Mouse (Mus musculus): ENCODE results near the gene Cyp2b13. TPM values are rescaled to one million over a fixed set of nuclear protein-coding genes. Genes with fewer than 3 reads are reported as not detected.
"Not testable (repeated sequence)": the region's sequence is repeated elsewhere in the genome, so short reads cannot be mapped to it uniquely, and the experiment has no call there.

The Cyp2b13 gene
- not detected in 2 replicates for polyA plus RNA-seq (2012; rRNA removed)

DNA sequence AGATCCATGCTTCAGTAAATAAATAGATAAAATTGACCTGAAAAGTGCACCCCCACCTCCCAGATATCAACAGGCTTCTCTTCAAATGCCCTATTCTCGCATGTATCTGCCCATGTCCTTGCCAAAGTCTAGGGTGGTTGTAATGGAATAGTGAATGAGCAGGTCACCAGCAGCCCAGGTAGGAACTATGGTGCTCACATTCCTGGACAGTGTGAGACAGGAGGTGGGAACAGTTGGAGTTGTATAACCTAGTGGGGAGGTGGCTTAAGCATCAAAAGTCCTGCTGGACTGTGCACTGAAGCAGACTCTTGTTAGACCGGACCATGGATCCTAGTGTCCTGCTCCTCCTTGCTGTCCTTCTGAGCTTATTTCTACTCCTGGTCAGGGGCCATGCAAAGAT lies at the start of gene Cyp2b13:
Cyp2b13 (plus strand) TSS at position 301 of the 400 bp plus-strand sequence.
- H3K4me1 ChIP-seq (ENCODE audit: control insufficient read depth, insufficient read depth, low read length); H3K27ac ChIP-seq (ENCODE audit: insufficient read depth, low read length): not testable (repeated sequence)

GRCm38 (mm10) chr7:26019814-26020332 lies 41.4 kb upstream of the Cyp2b13 start:
- not testable (repeated sequence) for H3K4me3 ChIP-seq (ENCODE audit: insufficient read depth, low read length)

More for the DNA sequence above, at the start of gene Cyp2b13:
- not testable (repeated sequence) for H3K4me3 ChIP-seq (ENCODE audit: insufficient read depth, low read length)

GRCm38 (mm10) chr7:26054885-26055630 lies 6.2 kb upstream of the Cyp2b13 start:
- not testable (repeated sequence) for H3K4me3 ChIP-seq (ENCODE audit: insufficient read depth, low read length); H3K27ac ChIP-seq (ENCODE audit: insufficient read depth, low read length); H3K4me1 ChIP-seq (ENCODE audit: control insufficient read depth, insufficient read depth, low read length)

More at GRCm38 (mm10) chr7:26019814-26020332, 41.4 kb upstream of the Cyp2b13 start:
- not testable (repeated sequence) for H3K4me1 ChIP-seq (ENCODE audit: control insufficient read depth, insufficient read depth, low read length); H3K27ac ChIP-seq (ENCODE audit: insufficient read depth, low read length)

GRCm38 (mm10) chr7:26071677-26072076 lies 10.4 kb downstream of the Cyp2b13 start:
- H3K4me1 ChIP-seq (ENCODE audit: control insufficient read depth, insufficient read depth, low read length); H3K27ac ChIP-seq (ENCODE audit: insufficient read depth, low read length); H3K4me3 ChIP-seq (ENCODE audit: insufficient read depth, low read length): not testable (repeated sequence)

DNA sequence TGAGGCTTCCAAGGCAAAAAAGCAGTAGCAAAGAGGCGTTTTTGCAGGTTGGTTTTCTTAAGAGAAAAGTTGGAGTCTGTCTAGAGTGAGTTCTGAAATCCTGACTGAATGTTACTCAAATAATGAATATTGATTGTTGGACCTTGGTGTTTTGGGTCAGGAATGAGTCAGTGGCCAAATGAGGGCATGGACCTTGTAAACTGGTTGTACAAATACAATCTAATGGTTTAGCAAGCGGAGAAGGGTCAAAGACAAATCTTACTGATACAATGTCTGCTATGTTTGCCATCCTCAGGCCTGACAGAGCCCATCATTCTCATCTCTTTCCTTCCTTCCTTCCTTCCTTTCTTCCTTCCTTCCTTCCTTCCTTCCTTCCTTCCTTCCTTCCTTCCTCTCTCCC lies 21.3 kb downstream of the Cyp2b13 start:
- Histone ChIP-seq H3K4me3 (ENCODE audit: insufficient read depth, low read length) (no peak overlapping the region), H3K27ac (ENCODE audit: insufficient read depth, low read length) (no peak overlapping the region), H3K4me1 (ENCODE audit: control insufficient read depth, insufficient read depth, low read length) (no peaks in the 10 kb centered on the region)
- no peak for TF ChIP-seq CTCF (IDR thresholded peaks at IDR 0.05; ENCODE audit: extremely low read depth, insufficient read depth, low read length)
- TF ChIP-seq POLR2A (IDR thresholded peaks at IDR 0.05; ENCODE audit: extremely low read depth, insufficient read depth, low read length) = no peak

DNA sequence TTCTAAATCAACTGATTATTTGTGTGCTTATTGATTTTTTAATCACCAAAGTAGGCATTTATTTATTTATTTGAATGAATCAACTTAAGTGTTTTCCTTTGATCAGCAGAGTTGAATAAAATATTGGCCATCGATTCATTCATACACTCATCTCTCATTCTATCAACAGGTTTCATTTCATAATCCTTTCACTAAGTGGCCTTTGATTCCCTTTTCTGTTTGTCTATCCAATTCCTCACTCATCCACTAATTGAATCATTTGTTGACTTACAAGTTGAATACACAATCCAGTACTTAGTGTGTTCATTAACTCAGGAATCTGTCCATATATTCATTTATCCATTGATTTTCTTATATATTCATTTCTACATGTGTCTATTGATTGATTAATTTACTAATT lies 26.1 kb downstream of the Cyp2b13 start:
- no peak overlapping the region for H3K27ac ChIP-seq (ENCODE audit: insufficient read depth, low read length)
- no peaks in the 10 kb centered on the region for H3K4me1 ChIP-seq (ENCODE audit: control insufficient read depth, insufficient read depth, low read length)
- H3K4me3 ChIP-seq (ENCODE audit: insufficient read depth, low read length) = no peak overlapping the region
- no peak for TF ChIP-seq POLR2A (IDR thresholded peaks at IDR 0.05; ENCODE audit: extremely low read depth, insufficient read depth, low read length)

- H3K4me3 ChIP-seq (ENCODE audit: insufficient read depth, low read length); H3K4me1 ChIP-seq (ENCODE audit: control insufficient read depth, insufficient read depth, low read length); H3K27ac ChIP-seq (ENCODE audit: insufficient read depth, low read length): not testable (repeated sequence)
Observed at GRCm38 (mm10) chr7:26088578-26088977, 27.3 kb downstream of the Cyp2b13 start.

- not testable (repeated sequence) for H3K4me1 ChIP-seq (ENCODE audit: control insufficient read depth, insufficient read depth, low read length); H3K4me3 ChIP-seq (ENCODE audit: insufficient read depth, low read length); H3K27ac ChIP-seq (ENCODE audit: insufficient read depth, low read length)
Observed at GRCm38 (mm10) chr7:26139623-26140022, 78.3 kb downstream of the Cyp2b13 start.

- not testable (repeated sequence) for H3K27ac ChIP-seq (ENCODE audit: insufficient read depth, low read length); H3K4me3 ChIP-seq (ENCODE audit: insufficient read depth, low read length); H3K4me1 ChIP-seq (ENCODE audit: control insufficient read depth, insufficient read depth, low read length)
Observed at GRCm38 (mm10) chr7:26143657-26144056, 82.4 kb downstream of the Cyp2b13 start.

Other genes with a start within 250 kb of the Cyp2b13 start
- 4.1 and 4.9 TPM in 2 replicates for gene Cyp2s1, start 244.6 kb upstream of the Cyp2b13 start, polyA plus RNA-seq (2012; rRNA removed)
- gene Cyp2b10, start 163.9 kb upstream of the Cyp2b13 start, polyA plus RNA-seq (2012; rRNA removed) = 0.04 TPM in 1 of 2 replicates, not detected in the other
- gene Cyp2b9, start 111.9 kb downstream of the Cyp2b13 start, polyA plus RNA-seq (2012; rRNA removed) = not detected in 2 replicates
- not detected in 2 replicates for gene Vmn1r184, start 198.8 kb downstream of the Cyp2b13 start, polyA plus RNA-seq (2012; rRNA removed)
- not detected in 2 replicates for gene Cyp2a4, start 245.7 kb downstream of the Cyp2b13 start, polyA plus RNA-seq (2012; rRNA removed)